Mouse (Mus musculus) urinary bladder, postnatal 25 days (tissue): Measurements from ENCODE around the gene Gm3327.
"Not testable (repeated sequence)": the region's sequence is repeated elsewhere in the genome, so short reads cannot be mapped to it uniquely, and the experiment has no call there.

Experiments used
- DNase-seq: peaks from one replicate; pipeline ENCODE4 v3.0.0; 2022; ENCODE audit warnings: low spot score

Gene Gm3327

DNA sequence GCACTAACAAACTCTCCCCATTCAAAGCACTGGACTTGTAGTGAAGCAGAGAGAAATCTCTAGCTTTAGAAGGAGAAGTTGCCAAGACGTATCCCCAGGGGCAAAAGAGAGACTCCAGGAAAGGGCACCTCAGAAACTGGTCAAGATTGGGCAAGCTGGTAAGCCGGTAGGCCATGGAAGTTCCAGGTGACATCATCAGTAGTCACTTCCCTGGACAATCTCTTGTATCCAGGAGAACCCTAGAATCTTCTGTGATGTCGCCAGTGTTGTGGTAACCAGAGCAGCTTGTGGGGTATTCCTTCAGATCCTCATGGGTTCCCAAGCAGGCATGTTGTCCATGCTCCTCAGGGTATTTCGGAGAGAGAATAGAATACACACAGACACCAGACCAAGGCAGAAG is at the start of gene Gm3327:
Gm3327 (plus strand) TSS at position 301 of the 400 bp plus-strand sequence.
- not testable (repeated sequence) for DNase-seq

- DNase-seq, result not testable (repeated sequence)
Measured at GRCm38 (mm10) chr14:44077785-44078341, 45.8 kb upstream of the Gm3327 start.

DNA sequence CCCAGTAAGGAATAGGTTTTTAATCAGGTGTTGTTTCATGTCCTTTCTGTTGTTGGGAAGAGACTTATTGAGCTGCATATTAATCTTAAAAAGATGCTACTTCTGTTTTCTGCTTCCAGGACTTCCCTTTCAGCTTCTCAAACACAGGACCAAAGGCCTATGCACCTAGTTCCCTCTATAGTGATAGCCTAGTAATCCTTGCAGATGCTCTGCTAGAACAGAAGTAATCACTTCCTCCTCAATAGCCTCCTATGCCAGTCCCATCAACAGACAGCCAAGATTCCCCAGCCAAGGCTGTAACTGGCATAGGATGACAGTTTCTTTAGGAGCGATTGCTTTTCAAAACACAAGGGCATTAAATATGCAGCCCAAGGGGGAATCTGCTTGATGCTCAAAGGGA is 37.1 kb upstream of the Gm3327 start:
- DNase-seq, result not testable (repeated sequence)

DNA sequence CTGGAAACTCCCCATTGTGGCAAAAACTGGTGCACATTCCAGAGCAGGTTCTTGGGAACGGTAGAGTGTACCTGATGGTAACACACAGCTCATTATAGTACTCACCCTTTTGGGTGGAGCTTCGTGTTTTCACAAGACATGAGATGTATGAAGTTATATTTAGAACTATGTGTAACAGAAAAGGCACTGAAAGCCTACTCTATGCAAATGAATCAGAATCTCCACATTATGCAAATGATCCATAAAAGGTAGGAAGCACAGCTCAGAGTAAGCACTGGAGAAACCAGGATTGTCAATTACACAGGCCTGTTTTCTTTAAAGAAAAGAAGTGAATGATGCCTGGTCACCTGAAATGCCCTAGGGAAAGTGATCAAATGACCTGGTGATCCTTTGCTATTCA is 36.1 kb upstream of the Gm3327 start:
- not testable (repeated sequence) for DNase-seq

DNA sequence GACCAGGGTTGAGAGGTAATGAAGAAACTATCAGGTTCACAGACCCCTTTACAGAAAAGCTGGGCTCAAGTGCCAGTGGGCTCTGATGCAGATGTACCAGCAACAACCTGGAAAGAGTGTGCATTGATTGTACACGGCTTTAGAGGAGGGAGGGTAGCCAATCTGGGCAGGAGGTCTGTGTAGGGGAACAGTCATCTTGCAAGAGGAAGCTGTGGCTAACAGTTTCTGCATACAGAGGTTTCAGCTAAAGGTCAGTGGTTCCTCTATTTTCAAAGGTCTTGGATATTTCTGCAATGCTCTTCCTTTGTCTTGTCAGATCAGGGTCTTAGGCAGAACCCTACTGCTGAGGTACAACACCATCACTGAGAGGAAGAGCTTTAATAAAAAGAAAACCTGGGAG is 32.1 kb upstream of the Gm3327 start:
- not testable (repeated sequence) for DNase-seq

DNA sequence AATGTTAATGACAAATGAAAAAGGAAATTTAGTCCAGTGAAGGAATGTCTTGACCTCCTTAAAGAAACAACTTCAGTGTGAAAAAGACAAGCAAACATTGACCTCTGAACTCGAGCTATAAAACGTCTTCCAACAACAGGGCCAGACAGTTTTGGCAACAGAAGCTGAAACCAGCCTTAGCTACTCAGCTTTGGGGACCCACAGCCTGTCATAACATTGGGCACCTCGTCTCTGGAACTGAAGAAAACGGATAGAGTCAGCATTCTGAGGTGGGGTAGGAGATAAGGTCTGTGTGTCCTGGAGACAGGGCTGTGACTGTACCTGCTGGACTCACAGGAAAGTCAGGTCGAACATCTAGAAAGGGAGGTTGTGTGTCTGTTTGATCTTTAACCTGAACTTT is 29.2 kb upstream of the Gm3327 start:
- not testable (repeated sequence) for DNase-seq

DNA sequence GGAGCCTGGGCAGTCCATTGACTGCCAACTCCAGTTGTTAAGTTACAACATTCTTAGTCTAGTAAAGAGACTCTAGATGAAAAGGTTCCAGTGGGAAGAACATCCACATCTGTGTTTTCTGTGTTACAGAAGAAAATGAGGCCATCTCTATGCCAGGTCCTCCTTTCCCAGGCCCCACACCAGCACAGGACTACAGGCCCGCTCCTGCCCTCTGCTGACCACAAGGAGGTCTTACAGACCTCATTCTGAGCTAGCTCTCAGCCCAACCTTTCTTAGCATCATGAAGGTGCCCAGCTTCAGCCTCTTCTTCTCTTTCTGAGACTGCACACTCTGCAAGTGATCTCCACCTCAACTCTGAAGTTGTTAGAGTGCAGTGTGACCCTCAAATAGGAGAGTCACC is 23.6 kb upstream of the Gm3327 start:
- not testable (repeated sequence) for DNase-seq

DNA sequence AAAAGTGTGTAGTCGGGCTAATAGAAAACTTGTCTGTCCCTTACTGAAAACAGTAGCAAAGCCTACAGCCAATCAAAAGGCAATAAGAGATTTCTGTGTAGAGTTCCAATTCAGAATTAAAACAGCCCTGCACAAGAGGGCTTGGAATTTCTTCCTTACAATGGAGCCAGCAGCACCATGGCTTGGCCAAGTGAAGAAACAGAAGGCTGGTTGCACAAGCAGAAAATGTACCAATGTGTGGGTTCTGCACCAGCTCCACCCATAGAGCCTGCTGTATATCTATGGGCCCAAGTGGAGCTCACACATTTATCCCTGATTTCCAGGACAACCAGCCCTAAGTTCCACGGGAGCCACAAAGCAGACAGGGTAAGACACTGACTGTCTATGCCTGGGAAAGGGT is 21.3 kb upstream of the Gm3327 start, which contains the start of gene Ear2:
Ear2 (plus strand) TSS at position 301 of the 400 bp plus-strand sequence.
- DNase-seq, result not testable (repeated sequence)

DNA sequence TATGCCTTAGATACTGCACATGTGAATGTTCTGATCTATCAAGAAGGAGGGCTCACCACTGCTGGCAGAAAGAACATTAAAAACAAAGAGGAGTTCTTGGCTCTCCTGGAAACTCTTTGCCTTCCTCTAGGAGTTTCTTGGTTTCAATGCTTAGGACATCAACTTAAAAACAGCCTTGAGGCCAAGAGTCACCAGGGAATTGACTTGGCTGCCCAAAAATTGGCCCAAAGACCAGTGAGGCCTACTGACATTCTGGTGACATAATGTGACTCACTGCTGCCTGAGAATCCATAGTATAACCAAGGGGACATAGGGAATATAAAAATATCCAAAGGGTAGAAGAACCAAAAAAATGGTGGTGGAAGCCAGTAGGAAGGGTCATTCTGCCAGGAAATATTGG is 12.7 kb upstream of the Gm3327 start:
- no peak for DNase-seq
